Mouse (Mus musculus) ES-CJ7 (cell line): ENCODE results near the gene Ipmk.
A peak's percentile ranks its signal among the peaks of the same experiment; 100 is the strongest.

Experiments
- DNase-seq: peaks from one replicate; pipeline ENCODE4 v3.0.0; 2011; ENCODE audit warnings: low read depth, low spot score

Gene Ipmk

DNA sequence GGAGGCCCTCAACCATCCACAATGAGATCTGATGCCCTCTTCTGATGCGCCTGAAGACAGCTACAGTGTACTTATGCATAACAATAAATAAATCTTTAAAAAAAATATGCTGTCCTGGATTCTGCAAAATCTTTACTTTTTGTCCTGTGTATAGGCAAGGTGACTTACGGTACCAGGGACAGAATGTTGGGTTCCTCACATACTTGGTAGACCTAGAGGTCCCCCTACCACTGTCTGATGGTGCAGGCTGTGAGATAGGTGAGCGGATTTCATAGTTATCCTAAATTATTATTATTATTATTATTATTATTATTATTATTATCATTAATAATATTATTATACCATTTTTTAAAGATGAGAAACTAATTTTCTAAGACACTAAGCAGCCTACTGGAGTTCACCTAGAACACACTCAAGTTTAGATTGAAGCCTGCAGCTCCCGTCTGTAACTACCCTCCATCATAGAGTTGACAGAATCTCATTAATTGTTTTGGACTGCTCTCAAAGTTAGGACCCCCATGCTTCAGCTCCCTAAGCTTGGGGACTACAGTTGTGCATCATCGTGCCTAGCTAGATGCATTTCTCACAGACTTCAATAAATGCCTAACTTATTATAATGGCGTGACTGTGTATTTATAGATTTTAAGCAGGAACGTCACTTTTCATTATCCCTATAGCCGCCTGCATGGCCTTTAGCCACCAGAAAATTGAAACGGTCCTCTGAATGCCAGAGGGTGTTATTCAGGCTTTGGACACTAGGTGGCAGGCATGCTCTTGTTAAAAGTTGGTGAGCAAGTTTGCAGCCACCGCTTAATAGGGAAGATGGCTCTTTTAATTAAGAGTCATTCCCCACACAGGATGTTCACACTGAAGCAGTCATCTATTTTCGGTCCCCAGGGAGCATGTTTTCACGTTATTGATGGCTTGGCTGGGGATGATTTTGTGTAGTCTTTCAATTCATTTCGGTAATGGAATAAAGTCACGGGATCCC, 74.8 kb downstream of the Ipmk start:
- peak; percentile 83 for DNase-seq

DNA sequence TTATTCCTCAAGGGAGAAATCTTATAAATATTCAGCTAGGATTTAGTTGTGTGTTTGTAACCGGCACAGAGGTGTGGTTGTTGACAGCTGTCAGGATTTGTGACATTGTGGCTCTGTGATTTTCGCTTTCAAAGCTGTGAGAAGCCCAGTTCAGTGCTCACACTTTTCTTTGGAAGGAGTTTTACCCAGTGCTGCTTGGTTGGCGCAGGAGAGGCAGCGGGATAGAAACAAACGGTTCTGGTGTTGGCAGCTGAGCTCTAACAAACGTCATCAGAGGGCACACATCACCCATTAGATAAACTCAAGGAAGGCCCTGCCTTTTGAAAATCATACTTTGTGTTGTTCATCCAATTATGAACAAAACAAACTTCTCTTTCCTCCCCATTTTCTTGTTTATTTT, 79.2 kb downstream of the Ipmk start:
- DNase-seq, result no peak

DNA sequence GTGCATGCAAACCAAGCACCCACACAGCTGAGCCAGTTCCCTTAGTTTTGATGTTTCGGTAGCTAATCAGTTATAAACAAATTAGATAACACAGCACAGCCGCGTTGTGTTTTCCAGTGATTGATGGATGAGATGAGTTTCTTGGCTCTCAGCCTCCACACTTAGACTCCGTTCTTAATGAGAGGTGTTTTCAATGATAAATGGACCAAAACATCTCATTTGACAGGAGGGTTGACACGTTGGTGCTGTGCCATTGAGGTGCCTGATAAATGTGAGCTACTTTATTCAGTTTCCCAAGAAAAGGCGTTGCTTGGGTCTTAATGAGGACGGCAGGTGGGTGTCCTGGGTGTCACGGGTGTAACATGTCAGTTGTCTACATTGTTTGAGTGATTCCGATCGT, 79.8 kb downstream of the Ipmk start:
- DNase-seq, result no peak

DNA sequence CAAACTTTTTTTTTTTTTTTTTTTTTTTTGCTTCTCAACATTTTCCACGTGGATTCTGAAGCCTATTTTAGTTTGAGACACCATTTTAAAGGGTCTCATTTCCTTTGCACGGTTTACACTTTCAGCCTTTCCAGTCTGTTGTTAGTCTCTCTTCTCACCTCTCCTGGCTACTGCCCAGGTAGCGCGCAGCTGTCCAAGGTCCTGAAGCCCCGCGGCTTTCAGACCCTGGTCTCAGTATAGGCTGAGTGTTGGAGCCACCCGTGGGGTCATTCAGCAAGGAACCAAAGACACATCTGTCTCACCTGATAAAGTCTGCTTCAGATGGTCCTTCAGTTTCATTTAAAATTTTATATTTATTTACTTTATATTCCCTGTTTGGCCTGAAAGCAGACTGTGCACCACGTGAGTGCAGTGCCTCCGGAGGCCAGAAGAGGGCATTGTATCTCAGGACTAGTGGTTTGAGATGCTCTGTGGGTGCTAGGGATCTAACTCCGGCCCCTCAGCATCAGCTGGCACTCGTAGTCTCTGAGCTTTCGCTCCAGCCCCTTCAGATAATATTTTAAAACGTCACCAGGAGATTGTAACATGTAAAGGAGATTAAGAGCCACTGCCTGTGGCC, 80.8 kb downstream of the Ipmk start:
- peak; percentile 48 for DNase-seq

DNA sequence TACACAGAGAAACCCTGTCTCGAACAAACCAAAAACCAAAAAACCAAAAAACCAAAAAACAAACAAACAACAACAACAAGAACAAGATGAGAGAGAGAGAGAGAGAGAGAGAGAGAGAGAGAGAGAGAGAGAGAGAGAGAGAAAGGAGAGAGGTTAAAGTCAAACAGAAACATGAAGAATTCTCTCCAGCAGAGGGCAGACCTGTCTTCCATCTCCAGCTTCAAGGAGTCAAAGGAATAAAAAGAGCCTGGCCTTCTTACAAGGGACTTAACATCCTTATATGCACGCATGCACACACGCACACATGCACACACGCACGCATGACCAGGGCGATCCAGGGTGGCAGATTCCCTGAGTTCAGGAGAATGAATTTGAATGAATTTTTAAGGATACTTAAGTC, 83.1 kb downstream of the Ipmk start:
- peak; percentile 59 for DNase-seq

DNA sequence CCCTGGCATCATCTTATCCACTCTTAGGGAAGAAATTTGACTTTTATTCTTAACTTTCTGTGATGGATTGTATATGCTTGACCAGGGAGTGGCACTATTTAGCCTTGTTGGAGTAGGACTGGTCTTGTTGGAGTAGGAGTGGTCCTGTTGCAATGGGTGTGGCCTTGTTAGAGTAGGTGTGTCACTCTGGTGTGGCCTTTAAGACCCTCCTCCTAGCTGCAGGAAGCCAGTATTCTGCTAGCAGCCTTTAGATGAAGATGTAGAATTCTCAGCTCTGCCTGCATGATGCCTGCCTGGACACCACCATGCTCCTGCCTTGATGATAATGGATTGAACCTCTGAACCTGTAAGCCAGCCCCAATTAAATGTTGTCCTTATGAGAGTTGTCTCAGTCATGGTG, 95.5 kb downstream of the Ipmk start:
- DNase-seq, result peak; percentile 79

DNA sequence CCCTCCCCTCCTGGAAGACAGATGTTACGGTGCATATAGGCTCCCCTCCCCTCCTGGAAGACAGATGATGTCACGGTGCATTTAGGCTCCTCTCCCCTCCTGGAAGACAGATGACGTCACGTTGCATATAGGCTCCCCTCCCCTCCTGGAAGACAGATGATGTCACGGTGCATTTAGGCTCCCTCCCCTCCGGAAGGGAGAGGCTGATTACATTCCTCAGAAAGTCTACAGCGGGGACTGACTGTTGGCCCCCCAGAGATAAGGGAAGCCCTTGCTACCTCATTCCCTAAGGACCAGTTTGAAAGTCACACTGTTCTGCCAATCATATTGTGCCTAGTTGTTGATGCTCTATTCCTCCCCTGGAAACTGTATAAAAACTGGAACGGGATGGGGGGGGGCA, 100.1 kb downstream of the Ipmk start:
- peak; percentile 86 for DNase-seq

DNA sequence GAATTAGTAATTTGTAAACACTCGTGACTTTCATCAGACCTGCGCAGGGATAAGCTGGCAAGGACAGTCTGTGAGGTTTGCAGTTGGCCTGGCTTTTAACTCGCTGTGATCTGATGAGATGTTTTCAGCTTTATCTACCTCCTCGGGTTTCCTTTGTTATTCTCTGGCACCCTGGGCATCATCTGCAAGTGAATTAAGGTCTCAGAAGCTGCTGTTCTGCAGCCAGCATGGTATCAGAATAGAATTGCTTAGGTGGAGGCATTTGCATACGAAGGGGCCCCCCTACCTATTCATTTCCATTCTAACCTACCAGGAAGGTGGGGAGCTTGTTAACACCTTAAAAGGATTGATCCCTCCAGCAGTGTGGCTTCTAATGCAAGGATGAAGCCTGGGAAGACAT, 100.7 kb downstream of the Ipmk start:
- DNase-seq, result peak; percentile 97

DNA sequence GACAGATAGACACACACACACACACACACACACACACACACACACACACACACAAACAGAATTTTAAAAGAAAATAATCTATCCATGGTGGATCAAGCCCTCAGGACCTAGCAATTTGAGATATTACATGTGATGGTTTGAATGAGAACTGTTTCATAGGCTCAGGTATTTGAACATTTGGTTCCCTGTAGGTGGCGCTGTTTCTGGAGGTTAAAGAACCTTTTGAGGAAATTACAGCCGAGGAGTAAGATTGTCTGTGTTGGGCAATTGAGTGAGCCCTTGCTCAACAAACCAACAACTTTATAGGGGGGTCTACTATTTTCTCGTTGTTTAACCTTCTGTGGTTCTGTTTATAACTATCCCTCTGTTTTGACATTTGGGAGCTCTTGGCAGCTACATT, 107.8 kb downstream of the Ipmk start:
- peak; percentile 61 for DNase-seq

DNA sequence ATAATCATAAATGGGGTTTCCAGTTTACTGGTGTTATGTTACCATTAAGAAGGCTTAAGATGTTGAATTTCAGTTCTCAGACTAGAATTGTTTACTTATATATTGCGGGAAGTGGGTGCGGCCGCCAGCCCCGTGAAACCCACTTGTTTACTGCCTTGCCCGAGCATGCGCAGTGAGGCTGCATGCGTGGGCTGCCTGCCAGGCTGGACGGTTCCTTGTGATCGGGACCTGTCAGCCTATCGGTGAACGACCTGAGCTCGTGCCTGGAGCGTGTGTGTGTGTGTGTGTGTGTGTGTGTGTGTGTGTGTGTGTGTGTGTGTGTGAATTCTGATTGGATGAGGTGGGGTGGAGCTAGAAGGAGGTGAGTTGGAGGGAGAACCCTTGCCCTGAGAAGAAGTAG, 114.8 kb downstream of the Ipmk start:
- peak; percentile 57 for DNase-seq

DNA sequence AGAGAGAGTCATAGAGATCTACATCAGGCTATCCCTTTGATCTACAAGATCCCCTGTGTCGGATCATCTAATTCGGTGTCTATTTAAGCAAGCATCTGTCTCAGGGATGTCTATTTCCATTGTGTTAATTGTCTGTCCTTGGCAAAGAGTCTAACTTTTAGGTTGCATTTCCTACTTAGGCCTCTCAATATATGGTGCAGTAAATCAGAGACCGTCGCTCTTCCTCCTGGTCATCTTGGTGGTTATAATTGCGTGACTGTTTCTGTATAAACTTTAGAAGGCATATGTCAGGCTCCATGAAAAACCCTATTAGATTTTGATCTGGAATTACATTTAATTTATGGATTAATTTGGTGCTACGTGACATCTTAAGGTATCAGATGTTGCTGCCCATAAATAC, 116.9 kb downstream of the Ipmk start:
- DNase-seq, result no peak

DNA sequence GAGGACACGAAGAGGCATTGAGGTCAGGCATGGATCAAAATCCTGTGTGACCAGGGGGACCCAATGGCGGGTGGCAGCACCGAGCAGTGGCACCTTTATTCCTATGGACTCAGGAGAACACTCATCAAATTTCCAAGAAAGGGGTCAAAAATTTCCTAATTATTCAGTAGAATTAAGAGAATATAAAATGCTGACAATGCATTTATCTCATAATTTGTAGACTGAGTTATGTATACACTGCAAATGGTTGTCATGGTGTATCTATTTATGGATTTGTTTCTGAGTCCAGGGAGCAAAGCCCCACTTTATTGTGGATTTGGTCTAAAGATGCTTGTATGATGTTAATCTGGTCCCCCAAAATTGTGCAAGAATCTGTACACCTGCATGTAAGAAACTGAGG, 120.8 kb downstream of the Ipmk start:
- no peak for DNase-seq

DNA sequence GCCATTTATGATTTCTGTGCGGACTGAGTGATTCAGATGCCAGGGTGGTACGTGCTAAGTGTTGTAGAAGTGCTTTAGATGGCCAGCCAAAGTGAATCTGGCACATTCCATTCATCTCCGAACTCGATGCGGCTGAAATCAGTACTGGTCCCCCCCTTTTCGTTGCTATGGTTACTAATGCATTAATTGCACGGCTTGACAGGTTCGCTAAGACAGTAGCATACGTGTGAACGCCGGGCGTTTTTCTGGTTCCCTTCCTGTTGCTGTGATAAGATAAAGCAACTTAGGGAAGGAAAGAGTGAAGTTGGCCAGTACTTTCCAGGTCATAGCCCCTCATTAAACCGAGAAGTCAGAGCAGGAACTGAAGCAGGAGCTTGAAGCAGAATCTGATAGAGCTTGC, 122.2 kb downstream of the Ipmk start:
- no peak for DNase-seq

DNA sequence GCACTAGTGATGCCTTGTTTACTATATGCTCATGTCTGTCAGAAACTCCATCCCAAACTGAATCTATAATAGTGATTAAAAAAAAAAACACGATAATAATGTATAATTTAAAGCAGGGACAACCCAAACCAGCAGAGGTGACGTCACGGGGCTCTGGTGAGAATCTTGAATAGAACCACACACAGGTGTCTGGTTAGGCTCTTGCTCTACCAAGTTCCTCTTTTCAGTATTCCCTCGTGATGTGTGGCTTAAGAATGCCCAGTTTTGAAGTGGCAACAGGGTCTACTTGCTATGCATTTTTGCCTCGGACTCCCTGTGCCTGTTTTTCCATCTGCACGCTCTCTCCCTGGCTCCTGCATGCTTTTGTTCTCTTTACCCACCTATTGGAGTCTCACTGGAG, 124.5 kb downstream of the Ipmk start:
- no peak for DNase-seq

DNA sequence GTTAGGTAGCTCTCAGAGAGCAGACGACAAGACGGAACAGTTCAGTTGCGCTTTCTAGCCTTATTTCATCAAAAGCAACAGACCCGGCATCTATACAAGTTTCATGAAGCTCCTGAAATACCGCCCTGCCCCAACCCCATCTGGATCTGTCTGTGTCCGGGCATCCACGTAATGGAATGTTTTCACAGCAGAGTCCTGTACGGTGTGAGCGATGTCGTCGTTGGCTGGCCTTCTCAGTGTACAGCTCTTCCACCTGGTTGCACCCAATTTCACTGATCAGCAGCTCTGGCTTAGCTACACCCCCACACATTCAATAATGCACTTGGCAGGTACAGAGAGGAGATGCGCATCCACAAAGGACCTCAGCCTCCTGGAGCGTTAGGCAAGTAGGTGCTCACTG, 126.0 kb downstream of the Ipmk start:
- DNase-seq, result no peak

DNA sequence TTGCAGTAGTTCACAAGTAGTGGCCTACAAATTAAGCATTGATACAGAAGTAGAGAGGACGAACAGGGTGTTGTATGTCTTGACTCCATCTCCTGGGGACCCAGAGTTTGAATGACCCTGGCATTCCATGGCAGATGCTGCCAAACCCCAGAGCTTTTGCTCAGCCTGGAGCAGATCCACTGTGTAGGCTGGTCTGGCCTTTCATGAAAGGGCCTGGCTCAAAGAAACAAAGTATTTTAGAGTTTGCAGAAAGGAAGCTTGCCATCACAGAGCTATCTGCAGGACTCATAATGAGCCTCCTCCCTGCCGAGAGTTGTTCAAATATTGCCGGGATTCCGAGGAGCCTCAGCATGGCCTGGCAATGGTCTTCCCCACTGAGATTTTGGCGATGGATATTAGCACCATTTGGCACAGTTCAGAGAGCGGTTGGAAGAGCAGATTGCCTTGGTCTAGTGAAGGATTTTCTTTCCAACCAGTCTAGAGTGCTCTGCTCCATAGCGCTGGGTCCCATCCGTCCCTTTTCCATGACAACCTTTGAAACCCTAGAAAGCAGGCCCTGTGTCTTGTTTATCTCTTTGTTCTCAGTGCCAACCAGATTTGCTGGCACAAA, 129.0 kb downstream of the Ipmk start:
- DNase-seq, result no peak

DNA sequence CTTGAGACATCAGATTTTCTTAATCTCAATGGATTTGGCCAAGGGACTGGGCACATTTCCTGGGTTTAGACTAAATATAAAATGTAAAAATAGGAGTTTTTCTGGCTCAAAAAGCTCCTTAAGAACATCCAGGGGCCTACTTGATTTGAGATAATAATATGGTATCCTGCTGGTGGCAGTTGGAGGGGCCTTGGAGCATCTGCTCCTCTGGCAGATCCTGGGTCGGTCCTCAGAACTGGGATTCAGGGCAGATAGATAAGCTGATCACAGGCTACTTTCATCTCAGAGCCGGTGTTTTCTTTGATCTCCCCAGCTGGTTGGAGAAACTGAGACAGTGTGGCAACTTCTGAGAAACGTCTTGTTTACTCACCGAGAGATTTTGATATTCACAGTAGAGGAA, 129.6 kb downstream of the Ipmk start:
- DNase-seq, result no peak

DNA sequence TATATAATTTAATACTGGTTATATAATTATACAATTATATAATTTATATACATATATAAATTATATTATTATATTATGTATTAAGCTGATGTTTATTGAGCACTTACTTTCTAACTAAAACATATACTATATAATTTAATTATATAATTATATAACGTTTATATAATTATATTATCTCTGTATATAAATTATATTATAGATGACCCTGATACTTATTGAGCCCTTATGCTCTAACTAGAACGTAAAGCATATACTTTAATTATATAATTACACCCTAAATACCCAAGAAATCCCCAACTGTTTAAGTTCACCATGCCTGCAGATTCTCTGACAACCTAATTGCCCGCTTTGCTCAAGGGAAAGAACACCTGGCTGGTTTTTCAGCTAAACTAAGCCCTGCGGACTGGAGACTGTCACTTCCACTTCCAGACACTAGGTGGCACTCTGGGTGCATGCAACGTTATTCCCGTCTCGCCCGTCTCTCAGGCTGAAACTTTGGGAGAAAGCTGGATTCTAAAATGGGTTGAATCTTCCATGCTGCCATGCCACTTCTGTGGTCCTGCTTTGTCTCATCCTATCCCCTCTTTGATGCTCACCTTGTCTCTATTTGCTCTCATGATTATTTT, 132.2 kb downstream of the Ipmk start:
- DNase-seq, result peak; percentile 76
